Mouse (Mus musculus) MEL-GATA-1-ER (cell line): ENCODE data around the gene Isl2.

ENCODE experiments used
- DNase-seq: peaks from one replicate; pipeline ENCODE4 v3.0.0-alpha.2; 2012; ENCODE audit warnings: low read depth; ENCODE audit errors: extremely low read depth

Isl2 gene

DNA sequence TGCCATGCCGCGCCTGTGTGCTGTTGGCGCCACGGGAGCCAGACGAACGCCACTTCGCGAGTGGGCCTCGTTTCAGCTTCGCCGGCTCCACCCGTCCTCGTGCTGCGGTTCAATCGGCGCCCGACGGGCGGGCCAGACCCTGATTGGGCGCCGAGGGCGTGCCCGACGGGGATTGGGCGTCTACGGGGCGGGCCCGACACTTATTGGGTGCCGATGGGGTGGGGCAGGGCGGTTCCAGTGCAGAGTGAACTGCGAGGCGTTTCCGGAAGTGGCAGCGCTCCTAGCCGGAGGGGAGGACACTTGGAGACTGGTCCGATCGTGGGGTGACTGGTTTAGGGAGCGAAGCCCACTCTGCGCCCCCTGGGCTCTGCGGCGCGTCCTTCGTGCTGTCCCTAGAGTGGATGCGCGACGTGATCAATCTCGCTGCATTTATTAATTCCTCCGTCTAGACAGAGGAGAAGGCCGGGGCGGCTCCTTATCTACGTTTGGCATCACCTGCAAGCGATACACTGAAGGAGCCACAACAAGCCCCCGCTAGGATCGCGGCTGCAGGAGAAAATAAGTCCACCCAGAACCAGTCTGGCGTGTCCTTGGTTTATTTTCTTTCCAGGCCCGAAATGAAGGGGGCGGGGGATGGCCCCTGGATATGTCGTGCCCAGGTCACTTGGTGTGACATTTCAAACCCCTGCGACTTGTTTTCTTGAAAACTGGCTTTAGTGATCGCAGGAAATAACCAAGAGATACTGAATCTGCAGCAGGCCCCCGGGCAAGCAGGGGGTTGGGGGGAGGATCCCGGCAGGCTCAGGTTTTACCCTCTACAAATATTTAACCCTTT is 7.9 kb downstream of the Isl2 start:
- no peak for DNase-seq

DNA sequence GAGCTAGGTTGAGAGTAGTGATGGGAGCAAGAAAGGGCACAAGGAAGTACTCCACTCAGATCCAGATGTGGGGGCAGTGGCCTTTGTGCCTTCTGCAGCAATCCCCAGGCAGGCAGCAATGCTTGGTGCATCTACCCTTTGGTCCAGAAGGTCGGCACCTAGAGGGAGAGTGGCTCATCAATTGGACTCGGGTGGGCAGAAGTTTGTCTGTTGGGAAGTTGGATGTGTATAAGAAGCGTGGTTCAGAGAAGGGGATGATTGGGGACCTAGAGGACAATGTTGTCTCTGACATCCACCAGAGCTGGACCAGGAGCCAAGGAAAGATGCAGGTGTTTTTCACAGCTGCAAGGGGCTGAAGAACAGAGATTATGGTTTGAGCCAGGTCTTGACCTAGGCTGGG is 10.4 kb downstream of the Isl2 start:
- no peak for DNase-seq

DNA sequence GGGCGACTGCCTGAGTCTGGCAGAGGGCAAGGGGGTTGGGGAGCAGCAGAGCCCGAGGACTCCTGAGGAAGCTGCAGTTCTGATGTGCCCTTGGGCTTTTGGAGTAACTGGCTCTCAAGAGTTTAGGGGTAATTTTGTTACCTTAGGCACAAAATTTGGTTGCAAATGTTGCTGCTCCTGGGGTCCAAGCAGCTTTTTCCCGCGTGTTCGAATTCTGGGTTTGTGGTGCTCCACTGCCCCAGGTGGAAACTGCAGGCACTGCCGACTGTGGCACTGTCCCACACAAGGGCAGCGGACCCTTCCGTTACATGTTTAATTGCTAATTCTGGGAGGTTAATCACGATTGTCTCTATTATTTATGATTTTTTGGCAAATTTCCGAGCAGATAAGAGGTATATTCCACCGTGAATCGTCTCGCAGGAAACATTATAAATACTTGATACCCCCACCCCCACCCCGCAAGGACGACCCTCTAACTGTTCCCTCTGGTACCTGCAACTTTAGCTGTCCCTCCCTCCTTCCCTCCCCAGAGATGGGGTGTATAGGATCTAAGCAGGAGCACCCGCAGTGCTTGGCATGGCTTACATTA is 10.9 kb downstream of the Isl2 start:
- no peak for DNase-seq

DNA sequence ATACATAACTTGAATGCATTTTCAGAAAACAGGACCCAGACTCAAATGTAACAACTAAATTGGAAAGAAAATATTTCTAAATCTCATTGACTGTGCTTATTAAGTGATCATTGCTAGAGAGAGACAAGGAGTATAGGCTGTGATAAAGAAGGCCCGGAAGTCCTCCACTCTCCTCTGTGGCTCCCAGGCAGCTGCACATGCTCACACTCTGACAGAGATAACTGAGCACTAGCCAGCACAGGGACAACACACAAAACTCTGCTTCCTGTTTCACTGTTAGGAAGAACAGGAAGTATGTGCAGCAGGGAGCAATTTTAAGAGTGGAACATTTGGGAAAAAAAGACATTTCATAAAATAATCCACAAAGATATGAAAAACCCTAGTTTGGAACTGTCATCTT is 16.5 kb downstream of the Isl2 start:
- peak; percentile 61 for DNase-seq

DNA sequence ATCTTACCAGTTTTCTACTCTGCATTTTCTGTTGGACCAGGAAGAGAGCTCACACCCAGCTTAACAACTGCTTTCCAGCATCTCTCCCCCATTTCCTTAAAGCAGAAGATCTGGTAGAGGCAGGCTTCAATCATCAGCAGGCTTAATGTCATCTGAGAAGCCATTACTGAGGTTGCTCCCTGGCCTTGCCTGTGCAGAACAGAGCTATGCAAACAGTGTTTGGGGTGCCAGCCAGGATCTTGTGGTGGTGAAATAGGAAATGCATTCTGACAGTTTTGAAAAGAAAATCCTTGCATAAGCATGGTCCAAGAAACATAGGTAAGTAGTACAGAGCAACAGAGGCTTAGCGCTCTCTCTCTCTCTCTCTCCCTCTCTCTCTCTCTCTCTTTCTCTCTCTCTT is 22.5 kb downstream of the Isl2 start:
- DNase-seq = no peak

DNA sequence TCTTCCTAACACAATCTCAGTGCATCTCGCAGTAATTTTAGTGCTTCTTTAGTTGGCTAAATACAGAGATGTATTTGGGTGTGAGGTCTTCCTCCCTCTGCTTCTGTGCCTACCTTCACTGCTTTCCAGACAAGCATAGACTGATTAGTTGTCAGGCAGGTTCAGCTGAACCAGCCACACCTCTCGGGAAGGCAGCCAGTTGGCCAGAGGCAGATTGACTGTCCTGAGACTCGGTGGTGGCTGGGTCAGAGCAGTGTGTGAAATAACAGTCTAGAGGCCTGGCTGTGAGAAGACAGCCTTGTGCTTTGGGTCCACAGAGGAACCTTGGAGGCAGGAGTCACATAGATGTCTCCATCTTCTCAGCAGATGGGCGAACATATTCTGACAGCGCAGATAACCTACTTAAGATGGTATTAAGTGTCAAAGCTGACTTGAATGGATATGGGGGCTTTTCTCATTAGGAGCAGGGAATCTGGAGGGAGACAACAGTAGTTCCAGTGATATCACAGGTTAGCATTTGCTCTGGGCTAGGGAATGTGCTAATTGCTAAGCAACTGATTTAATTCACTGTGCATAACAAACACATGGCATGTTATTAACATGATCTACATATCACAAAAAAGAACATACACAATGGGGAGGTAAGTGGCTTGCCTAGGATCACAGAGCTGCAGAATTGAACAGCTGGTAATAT is 30.1 kb downstream of the Isl2 start:
- DNase-seq = no peak

DNA sequence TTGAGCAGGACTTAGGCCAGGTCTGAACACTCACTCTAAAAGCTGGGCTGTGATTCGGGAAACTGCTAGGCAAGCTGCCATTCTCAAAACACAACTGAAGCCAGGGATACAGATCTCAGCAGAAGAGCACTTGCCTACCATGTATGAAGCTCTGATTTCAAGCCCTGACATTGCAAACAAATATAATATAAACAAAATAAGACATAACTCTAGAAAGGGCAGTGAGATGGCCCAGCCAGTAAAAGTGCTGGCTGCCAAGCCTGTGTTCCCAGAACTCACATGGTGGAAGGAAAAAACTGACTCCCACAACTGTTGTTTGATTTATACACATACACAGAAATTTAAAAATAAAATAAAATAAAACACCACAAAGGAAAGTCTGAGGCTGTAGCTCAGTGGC is 32.6 kb downstream of the Isl2 start:
- DNase-seq = no peak

DNA sequence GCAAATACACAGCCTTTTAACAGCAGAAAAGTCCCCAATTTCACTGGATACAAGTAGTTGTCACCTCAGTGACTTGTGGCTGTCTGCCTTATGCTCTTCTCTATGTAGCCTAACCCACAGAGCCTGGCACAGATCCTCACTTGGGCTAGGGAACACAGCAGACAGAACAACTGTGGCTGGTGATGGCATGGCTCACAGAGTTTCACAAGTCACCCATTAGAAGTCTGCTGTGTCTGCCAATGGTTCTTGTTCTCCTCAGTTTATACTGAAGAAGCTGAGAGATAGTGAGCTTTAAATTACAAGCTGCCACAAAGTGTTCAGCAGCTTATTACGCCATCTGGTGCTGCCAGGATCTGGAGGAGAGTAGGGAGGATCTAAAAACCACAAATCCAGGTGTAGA is 38.1 kb downstream of the Isl2 start:
- no peak for DNase-seq

DNA sequence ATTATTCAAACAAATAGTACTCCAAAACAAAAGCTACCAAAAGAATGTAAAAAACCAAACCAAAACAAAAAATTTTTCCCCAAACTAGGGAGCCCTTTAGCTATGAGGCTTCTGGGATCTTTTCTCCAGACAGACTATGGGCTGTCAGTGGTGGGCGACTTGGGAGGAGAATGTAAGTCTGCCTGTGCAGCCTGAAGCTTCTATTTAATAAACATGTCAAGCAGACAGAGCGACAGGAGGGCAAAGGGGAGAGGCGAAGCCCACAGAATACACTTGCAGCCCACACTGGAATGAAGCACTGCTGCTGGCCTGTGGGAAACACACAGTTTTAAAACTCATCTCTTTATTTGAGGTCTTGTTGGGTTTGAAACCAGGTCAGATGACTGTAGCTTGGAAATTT is 42.9 kb downstream of the Isl2 start:
- no peak for DNase-seq

DNA sequence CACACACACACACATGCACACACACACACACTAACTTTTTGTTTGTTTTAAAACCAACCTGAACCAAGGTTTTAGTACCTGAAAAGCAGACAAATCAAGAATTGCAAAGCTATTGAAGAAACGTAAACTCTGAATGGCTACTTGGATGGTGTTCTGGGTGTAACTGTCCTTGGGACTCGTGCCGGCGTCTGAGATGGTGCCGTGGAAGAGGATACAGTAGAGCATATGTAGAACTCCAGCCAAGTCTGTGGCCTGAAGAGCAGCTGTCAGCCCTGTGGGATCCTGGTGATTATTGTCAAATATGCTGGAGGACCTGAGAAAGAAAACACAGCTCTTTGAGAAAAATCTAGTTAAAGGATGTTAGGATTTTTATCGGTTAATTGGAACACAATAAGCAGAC is 47.7 kb downstream of the Isl2 start:
- no peak for DNase-seq
